Mouse (Mus musculus) activated CD4-positive, CD25-positive, alpha-beta regulatory T cell, adult 4 months (primary cell): ENCODE data around the gene Cebpb. TPM values are rescaled to one million over a fixed set of nuclear protein-coding genes. Genes with fewer than 3 reads are reported as not detected.

Experiments used
- ATAC-seq: one replicate; pipeline ENCODE4 v1.8.0; 2017
- polyA plus RNA-seq, 2 experiments: library from polyadenylated mRNA; unstranded; fragments of 100-300 nt; shearing (Covaris generic); gene quantifications; one replicate each; pipeline ENCODE4 v1.2.1; 2017

Cebpb gene
- polyA plus RNA-seq, 2 experiments from 2014 or later = 0.32 to 2.6 TPM

- ATAC-seq = no peak
Measured at GRCm38 (mm10) chr2:167665972-167666713, 22.6 kb upstream of the Cebpb start.

- ATAC-seq = no peak
Measured at GRCm38 (mm10) chr2:167668426-167668825, 20.3 kb upstream of the Cebpb start.

GRCm38 (mm10) chr2:167669398-167669797, 19.3 kb upstream of the Cebpb start:
- no peak for ATAC-seq

- no peak for ATAC-seq
Measured at GRCm38 (mm10) chr2:167671101-167671633, 17.5 kb upstream of the Cebpb start.

GRCm38 (mm10) chr2:167672212-167672685, 16.5 kb upstream of the Cebpb start:
- ATAC-seq = no peak

- ATAC-seq = peak; percentile 28
Measured at GRCm38 (mm10) chr2:167675120-167675909, 13.4 kb upstream of the Cebpb start.

GRCm38 (mm10) chr2:167678600-167678999, 10.1 kb upstream of the Cebpb start:
- no peak for ATAC-seq

- peak; percentile 94 for ATAC-seq
Measured at GRCm38 (mm10) chr2:167679902-167680430, 8.7 kb upstream of the Cebpb start.

GRCm38 (mm10) chr2:167680657-167681056, 8.1 kb upstream of the Cebpb start:
- peak; percentile 12 for ATAC-seq

GRCm38 (mm10) chr2:167683721-167684120, 5.0 kb upstream of the Cebpb start:
- ATAC-seq = no peak

GRCm38 (mm10) chr2:167685137-167685536, 3.6 kb upstream of the Cebpb start:
- ATAC-seq = peak; percentile 21

GRCm38 (mm10) chr2:167685865-167686264, 2.9 kb upstream of the Cebpb start:
- ATAC-seq = no peak

- ATAC-seq = no peak
Measured at GRCm38 (mm10) chr2:167686382-167687249, 2.1 kb upstream of the Cebpb start.

GRCm38 (mm10) chr2:167687250-167687586, 1.5 kb upstream of the Cebpb start:
- ATAC-seq = no peak

GRCm38 (mm10) chr2:167687651-167688101, 1.0 kb upstream of the Cebpb start:
- no peak for ATAC-seq

- no peak for ATAC-seq
Measured at GRCm38 (mm10) chr2:167688126-167688497, 603 bp upstream of the Cebpb start.

- peak; percentile 65 for ATAC-seq
Measured at GRCm38 (mm10) chr2:167689501-167690218, 945 bp downstream of the Cebpb start, which contains the start of gene Tmem189. Gene Tmem189 (minus strand): TSS chr2:167689822.

- no peak for ATAC-seq
Measured at GRCm38 (mm10) chr2:167690219-167690961, 1.7 kb downstream of the Cebpb start.

GRCm38 (mm10) chr2:167690962-167691311, 2.2 kb downstream of the Cebpb start:
- no peak for ATAC-seq

GRCm38 (mm10) chr2:167691410-167691809, 2.7 kb downstream of the Cebpb start:
- no peak for ATAC-seq
